28 mouse cellular contexts compared by ENCODE assay signal in genomic region chr5:135070448-135070847, GRCm38 (mm10). TPM values are rescaled to one million over a fixed set of nuclear protein-coding genes. Genes with fewer than 3 reads are reported as not detected.
DNase-seq lines count a peak whose midpoint lies in the region; ATAC-seq lines count a peak whose summit lies in the region.
"Had no signal": no experiment of that assay in that cellular context is flagged by ENCODE, and none has a peak within 500 bp of the region (broad histone marks: within the 10 kb centered on the region; RNA-seq: fewer than 3 reads in every experiment).

No protein-coding gene starts in this region.

- no peak overlapping the region for H3K9ac ChIP-seq in liver, embryonic 15.5 days
- H3K9ac ChIP-seq: embryonic facial prominence, embryonic 12.5 days; embryonic facial prominence, embryonic 15.5 days; forebrain, embryonic 13.5 days; hindbrain, embryonic 12.5 days; hindbrain, embryonic 15.5 days had no signal

- H3K4me3 ChIP-seq in liver, embryonic 15.5 days (replicated peaks), result no peak overlapping the region
- H3K4me3 ChIP-seq: embryonic facial prominence, embryonic 12.5 days; embryonic facial prominence, embryonic 15.5 days; erythroblast, embryonic 14.5 days; forebrain, embryonic 10.5 days; forebrain, embryonic 13.5 days; hindbrain, embryonic 12.5 days; hindbrain, embryonic 15.5 days had no signal

- peaks cover 19% of the 10 kb centered on the region for H3K36me3 ChIP-seq in liver, embryonic 15.5 days (replicated peaks)

- 0 out of 2 replicates have a peak, but pooled peaks have one; percentile 15 for ATAC-seq in erythroblast, adult 5-6 weeks (replicated peaks; ENCODE audit: low FRiP score, poor library complexity, severe bottlenecking)
- ATAC-seq in erythroid progenitor cell, adult 5-6 weeks (replicated peaks; ENCODE audit: low FRiP score, poor library complexity, severe bottlenecking), result 0 out of 2 replicates have a peak, but pooled peaks have one; percentile 44
- ATAC-seq in liver, embryonic 15.5 days (ENCODE audit: insufficient read depth), result peak; percentile 51
- peak; percentile 68 for ATAC-seq in megakaryocyte-erythroid progenitor cell, adult 5-6 weeks (replicated peaks; ENCODE audit: low FRiP score, low TSS enrichment, poor library complexity, severe bottlenecking)
- no peak for ATAC-seq in megakaryocyte, adult 5-6 weeks (ENCODE audit: poor library complexity, severe bottlenecking)
- ATAC-seq: CD4-positive, CD25-positive, alpha-beta regulatory T cell, adult 4 months; forebrain, embryonic 13.5 days; forebrain, embryonic 16.5 days had no signal

- no peak overlapping the region for H3K4me2 ChIP-seq in liver, embryonic 15.5 days
- H3K4me2 ChIP-seq: embryonic facial prominence, embryonic 12.5 days; embryonic facial prominence, embryonic 15.5 days; forebrain, embryonic 13.5 days; heart, embryonic 11.5 days; hindbrain, embryonic 12.5 days; hindbrain, embryonic 15.5 days had no signal

- DNase-seq in right cerebral cortex, postnatal 4 days, result no peak
- DNase-seq: adrenal gland, adult 2 months; adrenal gland, postnatal 14 days; cerebellum, adult 11 months; cerebellum, adult 2 months; cerebellum, adult 9-11 months; cerebellum, postnatal 25 days; gastrocnemius, postnatal 14 days; heart, adult 11 months had no signal

- no peaks in the 10 kb centered on the region for H3K27me3 ChIP-seq in liver, embryonic 15.5 days
- H3K27me3 ChIP-seq: embryonic facial prominence, embryonic 12.5 days; embryonic facial prominence, embryonic 15.5 days; forebrain, embryonic 13.5 days; hindbrain, embryonic 12.5 days; hindbrain, embryonic 15.5 days had no signal

- H3K9me3 ChIP-seq in liver, embryonic 15.5 days (replicated peaks), result no peaks in the 10 kb centered on the region
- H3K9me3 ChIP-seq: embryonic facial prominence, embryonic 15.5 days; forebrain, embryonic 10.5 days; forebrain, embryonic 13.5 days; hindbrain, embryonic 12.5 days; hindbrain, embryonic 15.5 days had no signal

- H3K27ac ChIP-seq in liver, embryonic 15.5 days (replicated peaks), result no peak overlapping the region
- H3K27ac ChIP-seq: embryonic facial prominence, embryonic 12.5 days; embryonic facial prominence, embryonic 15.5 days; forebrain, embryonic 10.5 days; forebrain, embryonic 13.5 days; hindbrain, embryonic 12.5 days; hindbrain, embryonic 15.5 days had no signal

- WGBS in liver, embryonic 15.5 days (ENCODE audit: insufficient replicate concordance), result 39% methylated on average over 3 of the region's 3 CpGs

- peaks cover 24% of the 10 kb centered on the region for H3K4me1 ChIP-seq in liver, embryonic 15.5 days (replicated peaks)

RNA-seq across cellular contexts. Expression of gene Bud23, which starts 5.7 kb away (rescaled TPM):
- total RNA-seq in erythroblast, adult 5-6 weeks (2015; ENCODE audit: low replicate concordance), result 23.4 and 30.9 TPM in 2 replicates
- total RNA-seq in erythroblast, adult 5-6 weeks (2017; ENCODE audit: low replicate concordance), result 12.0 and 17.3 TPM in 2 replicates
- 25.2 and 34.8 TPM in 2 replicates for total RNA-seq in erythroid progenitor cell, adult 5-6 weeks (2015; ENCODE audit: low replicate concordance)
- total RNA-seq in erythroid progenitor cell, adult 5-6 weeks (2017; ENCODE audit: low replicate concordance), result 7.6 and 13.0 TPM in 2 replicates
- polyA plus RNA-seq in liver, embryonic 15.5 days (2015; fragmentation: Nextera tagmentation; extraction: Ambion mirVana), result 52.7 and 56.4 TPM in 2 replicates
- total RNA-seq in megakaryocyte-erythroid progenitor cell, adult 5-6 weeks (2014; fragmentation: Nextera tagmentation), result 93.5 and 138 TPM in 2 replicates
- 68.0 and 104 TPM in 2 replicates for total RNA-seq in megakaryocyte-erythroid progenitor cell, adult 5-6 weeks (2017)
- total RNA-seq in megakaryocyte, adult 5-6 weeks (2015), result 29.4 and 34.2 TPM in 2 replicates
- total RNA-seq in megakaryocyte, adult 5-6 weeks (2017), result 24.2 and 27.6 TPM in 2 replicates

RNA-seq across cellular contexts. Expression of gene Dnajc30, which starts 6.4 kb away (rescaled TPM):
- total RNA-seq in erythroblast, adult 5-6 weeks (2015; ENCODE audit: low replicate concordance), result 1.5 and 7.9 TPM in 2 replicates
- total RNA-seq in erythroblast, adult 5-6 weeks (2017; ENCODE audit: low replicate concordance), result 2.2 and 4.6 TPM in 2 replicates
- total RNA-seq in erythroid progenitor cell, adult 5-6 weeks (2015; ENCODE audit: low replicate concordance), result 6.5 and 21.0 TPM in 2 replicates
- 2.3 and 3.4 TPM in 2 replicates for total RNA-seq in erythroid progenitor cell, adult 5-6 weeks (2017; ENCODE audit: low replicate concordance)
- polyA plus RNA-seq in liver, embryonic 15.5 days (2015; fragmentation: Nextera tagmentation; extraction: Ambion mirVana), result 14.3 and 14.9 TPM in 2 replicates
- 15.7 and 16.1 TPM in 2 replicates for total RNA-seq in megakaryocyte-erythroid progenitor cell, adult 5-6 weeks (2014; fragmentation: Nextera tagmentation)
- 3.7 and 9.2 TPM in 2 replicates for total RNA-seq in megakaryocyte-erythroid progenitor cell, adult 5-6 weeks (2017)
- total RNA-seq in megakaryocyte, adult 5-6 weeks (2015), result 15.5 and 16.3 TPM in 2 replicates
- 3.5 and 10.0 TPM in 2 replicates for total RNA-seq in megakaryocyte, adult 5-6 weeks (2017)

RNA-seq across cellular contexts. Expression of gene Vps37d, which starts 7.6 kb away (rescaled TPM):
- not detected in 2 replicates for total RNA-seq in erythroblast, adult 5-6 weeks (2015; ENCODE audit: low replicate concordance)
- not detected in 2 replicates for total RNA-seq in erythroblast, adult 5-6 weeks (2017; ENCODE audit: low replicate concordance)
- not detected in 2 replicates for total RNA-seq in erythroid progenitor cell, adult 5-6 weeks (2015; ENCODE audit: low replicate concordance)
- not detected in 2 replicates for total RNA-seq in erythroid progenitor cell, adult 5-6 weeks (2017; ENCODE audit: low replicate concordance)
- polyA plus RNA-seq in liver, embryonic 15.5 days (2015; fragmentation: Nextera tagmentation; extraction: Ambion mirVana), result 0.13 and 0.30 TPM in 2 replicates
- not detected in 2 replicates for total RNA-seq in megakaryocyte-erythroid progenitor cell, adult 5-6 weeks (2014; fragmentation: Nextera tagmentation)
- 0.38 TPM in 1 of 2 replicates, not detected in the other for total RNA-seq in megakaryocyte-erythroid progenitor cell, adult 5-6 weeks (2017)
- total RNA-seq in megakaryocyte, adult 5-6 weeks (2015), result not detected in 2 replicates
- not detected in 2 replicates for total RNA-seq in megakaryocyte, adult 5-6 weeks (2017)
- total RNA-seq: common myeloid progenitor, adult 5-6 weeks had no signal
- polyA plus RNA-seq: CD4-positive, CD25-positive, alpha-beta regulatory T cell, adult 4 months; erythroblast, embryonic 14.5 days had no signal

RNA-seq across cellular contexts. Expression of gene Mlxipl, which starts 19.2 kb away (rescaled TPM):
- total RNA-seq in erythroblast, adult 5-6 weeks (2015; ENCODE audit: low replicate concordance), result not detected in 2 replicates
- total RNA-seq in erythroblast, adult 5-6 weeks (2017; ENCODE audit: low replicate concordance), result 0.51 TPM in 1 of 2 replicates, not detected in the other
- total RNA-seq in erythroid progenitor cell, adult 5-6 weeks (2015; ENCODE audit: low replicate concordance), result 2.1 TPM in 1 of 2 replicates, not detected in the other
- 0.39 TPM in 1 of 2 replicates, not detected in the other for total RNA-seq in erythroid progenitor cell, adult 5-6 weeks (2017; ENCODE audit: low replicate concordance)
- 9.6 and 11.9 TPM in 2 replicates for polyA plus RNA-seq in liver, embryonic 15.5 days (2015; fragmentation: Nextera tagmentation; extraction: Ambion mirVana)
- total RNA-seq in megakaryocyte-erythroid progenitor cell, adult 5-6 weeks (2014; fragmentation: Nextera tagmentation), result not detected in 2 replicates
- total RNA-seq in megakaryocyte-erythroid progenitor cell, adult 5-6 weeks (2017), result not detected in 2 replicates
- total RNA-seq in megakaryocyte, adult 5-6 weeks (2015), result 0.05 and 0.31 TPM in 2 replicates
- 0.45 and 0.62 TPM in 2 replicates for total RNA-seq in megakaryocyte, adult 5-6 weeks (2017)
- total RNA-seq: common myeloid progenitor, adult 5-6 weeks; hematopoietic stem cell, adult 5-6 weeks; MEL had no signal
- polyA plus RNA-seq: C2C12 had no signal

RNA-seq across cellular contexts. Expression of gene Stx1a, which starts 47.2 kb away (rescaled TPM):
- not detected in 2 replicates for total RNA-seq in erythroblast, adult 5-6 weeks (2015; ENCODE audit: low replicate concordance)
- not detected in 2 replicates for total RNA-seq in erythroblast, adult 5-6 weeks (2017; ENCODE audit: low replicate concordance)
- not detected in 2 replicates for total RNA-seq in erythroid progenitor cell, adult 5-6 weeks (2015; ENCODE audit: low replicate concordance)
- total RNA-seq in erythroid progenitor cell, adult 5-6 weeks (2017; ENCODE audit: low replicate concordance), result not detected in 2 replicates
- 1.1 and 1.3 TPM in 2 replicates for polyA plus RNA-seq in liver, embryonic 15.5 days (2015; fragmentation: Nextera tagmentation; extraction: Ambion mirVana)
- 0.17 and 0.98 TPM in 2 replicates for total RNA-seq in megakaryocyte-erythroid progenitor cell, adult 5-6 weeks (2014; fragmentation: Nextera tagmentation)
- not detected in 2 replicates for total RNA-seq in megakaryocyte-erythroid progenitor cell, adult 5-6 weeks (2017)
- 0.09 TPM in 1 of 2 replicates, not detected in the other for total RNA-seq in megakaryocyte, adult 5-6 weeks (2015)
- not detected in 2 replicates for total RNA-seq in megakaryocyte, adult 5-6 weeks (2017)
- total RNA-seq: hematopoietic stem cell, adult 5-6 weeks had no signal
